Mouse (Mus musculus): Measurements from ENCODE around the gene Rbsn. TPM values are rescaled to one million over a fixed set of nuclear protein-coding genes. Genes with fewer than 3 reads are reported as not detected.

Gene Rbsn
- total and polyA plus RNA-seq, 2 experiments from 2014 or later, result 5.6 to 14.3 TPM

- H3K36me3 ChIP-seq (replicated peaks; ENCODE audit: control insufficient read depth, insufficient read depth, low read length), result peaks cover 72% of the 10 kb centered on the region
- no peak for TF ChIP-seq EP300 (IDR thresholded peaks at IDR 0.05; ENCODE audit: low read depth)
- TF ChIP-seq CTCF (IDR thresholded peaks at IDR 0.05; ENCODE audit: low read depth), result no peak
- no peak overlapping the region for H3K27ac ChIP-seq (ENCODE audit: low read depth)
- H3K27me3 ChIP-seq (ENCODE audit: control insufficient read depth, insufficient read depth, low read length), result no peaks in the 10 kb centered on the region
- no peak overlapping the region for H3K4me2 ChIP-seq (ENCODE audit: low read depth, low read length)
- no peak overlapping the region for H3K9ac ChIP-seq (replicated peaks; ENCODE audit: low read depth, low read length)
- H3K4me3 ChIP-seq (ENCODE audit: low read depth, low read length), result no peak overlapping the region
- DNase-seq (ENCODE audit: low spot score), result no peak
- peaks cover 14% of the 10 kb centered on the region; the same call in 1 of the 2 replicates for H3K9me3 ChIP-seq (replicated peaks; ENCODE audit: control insufficient read depth, low read length)
- 97% methylated on average over 1 of the region's 1 CpGs for WGBS
- ATAC-seq (ENCODE audit: insufficient read depth, low read depth), result no peak
- no peaks in the 10 kb centered on the region for H3K4me1 ChIP-seq (ENCODE audit: control insufficient read depth, insufficient read depth)
Measured at GRCm38 (mm10) chr6:92176450-92176849, 38.3 kb downstream of the Rbsn start.

DNA sequence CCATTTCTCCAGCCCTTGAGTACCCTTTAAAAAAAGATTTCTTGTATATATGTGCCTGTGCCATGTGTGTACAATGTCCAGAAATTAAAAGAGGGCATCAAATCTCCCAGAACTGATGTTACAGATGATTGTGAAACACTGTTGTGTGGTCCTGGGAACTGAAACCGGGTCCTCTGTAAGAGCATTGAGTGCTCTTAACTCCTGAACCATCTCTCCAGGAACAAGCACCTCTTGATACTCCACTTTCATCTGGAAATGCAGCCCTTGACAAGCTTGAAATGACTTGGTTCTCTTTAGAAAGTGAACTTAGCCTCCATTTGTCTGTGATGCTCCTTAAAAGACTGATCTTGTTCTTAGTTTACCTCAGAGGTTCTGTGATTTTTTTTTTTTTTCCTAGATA, 52.0 kb downstream of the Rbsn start:
- Histone ChIP-seq H3K9me3 (replicated peaks; ENCODE audit: control insufficient read depth, low read length) (no peaks in the 10 kb centered on the region), H3K4me2 (ENCODE audit: low read depth, low read length) (no peak overlapping the region), H3K4me3 (ENCODE audit: low read depth, low read length) (no peak overlapping the region), H3K27me3 (ENCODE audit: control insufficient read depth, insufficient read depth, low read length) (no peaks in the 10 kb centered on the region), H3K36me3 (replicated peaks; ENCODE audit: control insufficient read depth, insufficient read depth, low read length) (peaks cover 95% of the 10 kb centered on the region), H3K27ac (ENCODE audit: low read depth) (no peak overlapping the region), H3K9ac (replicated peaks; ENCODE audit: low read depth, low read length) (no peak overlapping the region), H3K4me1 (ENCODE audit: control insufficient read depth, insufficient read depth) (no peaks in the 10 kb centered on the region)
- 79% methylated on average over 1 of the region's 1 CpGs for WGBS
- DNase-seq (ENCODE audit: low spot score) (no peak), ATAC-seq (ENCODE audit: insufficient read depth, low read depth) (no peak)
- TF ChIP-seq CTCF (IDR thresholded peaks at IDR 0.05; ENCODE audit: low read depth), result no peak
- no peak for TF ChIP-seq EP300 (IDR thresholded peaks at IDR 0.05; ENCODE audit: low read depth)

DNA sequence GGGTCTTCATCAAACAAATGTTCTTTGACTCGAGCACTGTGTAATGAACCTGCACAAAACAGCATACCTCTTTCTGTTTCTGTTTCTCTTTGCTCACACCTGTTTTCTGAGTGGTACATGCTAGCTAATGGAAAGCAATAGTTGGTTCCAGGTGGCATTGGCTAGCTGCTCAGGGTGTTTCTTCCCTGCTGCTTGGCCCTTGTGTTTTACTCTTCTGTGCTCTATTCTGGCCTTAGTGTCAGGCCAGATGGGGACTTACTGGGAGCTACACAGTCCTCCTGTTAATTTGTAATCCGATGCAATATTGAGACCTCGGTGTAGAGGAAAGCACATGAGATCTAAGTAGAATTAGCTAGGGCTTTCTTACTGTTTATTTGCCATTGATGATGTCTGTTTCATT, 55.9 kb downstream of the Rbsn start:
- H3K27ac ChIP-seq (ENCODE audit: low read depth), result no peak overlapping the region
- no peaks in the 10 kb centered on the region for H3K9me3 ChIP-seq (replicated peaks; ENCODE audit: control insufficient read depth, low read length)
- TF ChIP-seq EP300 (IDR thresholded peaks at IDR 0.05; ENCODE audit: low read depth), result no peak
- no peak for TF ChIP-seq CTCF (IDR thresholded peaks at IDR 0.05; ENCODE audit: low read depth)
- H3K4me1 ChIP-seq (ENCODE audit: control insufficient read depth, insufficient read depth), result peaks cover 3% of the 10 kb centered on the region; the same call in 1 of the 2 replicates
- no peak overlapping the region for H3K4me2 ChIP-seq (ENCODE audit: low read depth, low read length)
- DNase-seq (ENCODE audit: low spot score), result no peak
- no peaks in the 10 kb centered on the region for H3K27me3 ChIP-seq (ENCODE audit: control insufficient read depth, insufficient read depth, low read length)
- no peak overlapping the region for H3K4me3 ChIP-seq (ENCODE audit: low read depth, low read length)
- 88% methylated on average over 3 of the region's 3 CpGs for WGBS
- ATAC-seq (ENCODE audit: insufficient read depth, low read depth), result no peak
- H3K9ac ChIP-seq (replicated peaks; ENCODE audit: low read depth, low read length), result no peak overlapping the region
- H3K36me3 ChIP-seq (replicated peaks; ENCODE audit: control insufficient read depth, insufficient read depth, low read length), result peaks cover 99% of the 10 kb centered on the region

DNA sequence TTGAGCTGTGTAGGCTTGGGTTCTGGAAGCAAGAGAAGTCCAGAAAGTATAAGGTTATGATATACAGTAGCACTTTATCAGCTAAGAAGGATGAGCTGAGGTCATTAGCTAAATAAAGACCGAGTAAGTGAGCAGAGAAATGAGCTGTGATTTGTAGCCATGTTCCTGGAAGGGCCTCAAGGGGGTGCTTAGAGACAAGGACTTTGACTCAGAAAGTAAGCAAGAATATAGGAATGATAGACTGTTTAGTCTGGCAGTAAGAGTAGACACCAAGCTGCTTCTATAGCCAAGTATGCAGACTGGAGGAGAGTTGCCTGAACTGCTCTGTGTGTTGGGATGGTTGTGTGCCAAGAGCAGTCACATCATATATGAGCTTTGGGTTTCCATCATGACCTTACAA, 61.0 kb downstream of the Rbsn start:
- peak; percentile 39; the same call in 1 of the 2 replicates for ATAC-seq (ENCODE audit: insufficient read depth, low read depth)
- H3K27me3 ChIP-seq (ENCODE audit: control insufficient read depth, insufficient read depth, low read length), result no peaks in the 10 kb centered on the region
- no peaks in the 10 kb centered on the region for H3K9me3 ChIP-seq (replicated peaks; ENCODE audit: control insufficient read depth, low read length)
- 26% methylated on average over 1 of the region's 1 CpGs for WGBS
- H3K36me3 ChIP-seq (replicated peaks; ENCODE audit: control insufficient read depth, insufficient read depth, low read length), result peaks cover 92% of the 10 kb centered on the region
- no peak overlapping the region for H3K4me3 ChIP-seq (ENCODE audit: low read depth, low read length)
- peak; percentile 58 for DNase-seq (ENCODE audit: low spot score)
- no peak for TF ChIP-seq CTCF (IDR thresholded peaks at IDR 0.05; ENCODE audit: low read depth)
- no peak overlapping the region; the same call in 1 of the 2 replicates for H3K27ac ChIP-seq (ENCODE audit: low read depth)
- H3K9ac ChIP-seq (replicated peaks; ENCODE audit: low read depth, low read length), result no peak overlapping the region
- H3K4me2 ChIP-seq (ENCODE audit: low read depth, low read length), result no peak overlapping the region
- peaks cover 11% of the 10 kb centered on the region; the same call in 1 of the 2 replicates for H3K4me1 ChIP-seq (ENCODE audit: control insufficient read depth, insufficient read depth)

DNA sequence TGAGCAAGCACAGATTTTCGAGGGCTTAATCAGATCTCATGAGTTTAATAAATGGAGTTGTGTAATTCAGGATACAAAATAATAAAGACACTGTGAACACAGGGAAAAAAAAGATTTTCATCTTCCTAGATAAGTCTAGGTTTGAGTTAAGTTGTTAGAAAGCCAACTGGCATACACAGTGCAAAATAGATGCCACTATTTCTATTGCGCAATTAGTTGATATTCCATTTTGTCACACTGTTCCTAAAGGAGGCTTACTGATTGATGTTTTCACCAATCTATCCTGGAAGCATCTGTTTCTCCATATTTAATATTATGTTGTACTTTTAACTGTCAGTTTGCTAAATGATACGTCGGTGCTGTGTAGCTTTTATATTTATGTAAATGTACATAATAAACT, 68.8 kb downstream of the Rbsn start:
- Histone ChIP-seq H3K36me3 (replicated peaks; ENCODE audit: control insufficient read depth, insufficient read depth, low read length) (peaks cover 44% of the 10 kb centered on the region), H3K4me1 (ENCODE audit: control insufficient read depth, insufficient read depth) (no peaks in the 10 kb centered on the region), H3K27me3 (ENCODE audit: control insufficient read depth, insufficient read depth, low read length) (no peaks in the 10 kb centered on the region), H3K27ac (ENCODE audit: low read depth) (no peak overlapping the region), H3K9me3 (replicated peaks; ENCODE audit: control insufficient read depth, low read length) (no peaks in the 10 kb centered on the region), H3K4me2 (ENCODE audit: low read depth, low read length) (no peak overlapping the region), H3K9ac (replicated peaks; ENCODE audit: low read depth, low read length) (no peak overlapping the region), H3K4me3 (ENCODE audit: low read depth, low read length) (no peak overlapping the region)
- no peak for ATAC-seq (ENCODE audit: insufficient read depth, low read depth)
- TF ChIP-seq CTCF (IDR thresholded peaks at IDR 0.05; ENCODE audit: low read depth) (no peak), EP300 (IDR thresholded peaks at IDR 0.05; ENCODE audit: low read depth) (no peak)
- no peak for DNase-seq (ENCODE audit: low spot score)
- 95% methylated on average over 4 of the region's 4 CpGs for WGBS

Other genes with a start within 250 kb of the Rbsn start
- 12.9 and 13.3 TPM in 2 replicates for gene Fgd5, start 236.0 kb downstream of the Rbsn start, total RNA-seq (2014; rRNA removed; ENCODE audit: low replicate concordance)
- gene Fgd5, start 236.0 kb downstream of the Rbsn start, polyA plus RNA-seq (2015; fragmentation: Nextera tagmentation; extraction: Ambion mirVana), result 7.7 and 8.1 TPM in 2 replicates
- gene Nr2c2, start 123.5 kb downstream of the Rbsn start, total RNA-seq (2014; rRNA removed; ENCODE audit: low replicate concordance), result 47.0 and 48.9 TPM in 2 replicates
- gene Nr2c2, start 123.5 kb downstream of the Rbsn start, polyA plus RNA-seq (2015; fragmentation: Nextera tagmentation; extraction: Ambion mirVana), result 7.4 and 8.0 TPM in 2 replicates
- 11.6 and 19.8 TPM in 2 replicates for gene Mrps25, start 30.9 kb downstream of the Rbsn start, total RNA-seq (2014; rRNA removed; ENCODE audit: low replicate concordance)
- 73.0 and 79.5 TPM in 2 replicates for gene Mrps25, start 30.9 kb downstream of the Rbsn start, polyA plus RNA-seq (2015; fragmentation: Nextera tagmentation; extraction: Ambion mirVana)
- not detected in 2 replicates for gene Trh, start 29.7 kb upstream of the Rbsn start, total RNA-seq (2014; rRNA removed; ENCODE audit: low replicate concordance)
- gene Trh, start 29.7 kb upstream of the Rbsn start, polyA plus RNA-seq (2015; fragmentation: Nextera tagmentation; extraction: Ambion mirVana), result not detected in 2 replicates

Data from heart, postnatal 0 days (tissue).